Mouse (Mus musculus) layer of hippocampus, adult 18-20 months (tissue): ENCODE data around the gene Slbp. TPM values are rescaled to one million over a fixed set of nuclear protein-coding genes. Genes with fewer than 3 reads are reported as not detected.

Source experiments
- DNase-seq, 2 experiments: peaks; one replicate each; pipeline ENCODE4 v3.0.0; 2022; ENCODE audit warnings: low spot score in 2 of 2
- total RNA-seq, 2 experiments: library from RNA; stranded (reverse); gene quantifications; 2 replicates each; pipeline ENCODE4 v1.2.3; 2021

Slbp gene
- total RNA-seq, 2 experiments from 2014 or later, result 19.5 to 21.0 TPM

DNA sequence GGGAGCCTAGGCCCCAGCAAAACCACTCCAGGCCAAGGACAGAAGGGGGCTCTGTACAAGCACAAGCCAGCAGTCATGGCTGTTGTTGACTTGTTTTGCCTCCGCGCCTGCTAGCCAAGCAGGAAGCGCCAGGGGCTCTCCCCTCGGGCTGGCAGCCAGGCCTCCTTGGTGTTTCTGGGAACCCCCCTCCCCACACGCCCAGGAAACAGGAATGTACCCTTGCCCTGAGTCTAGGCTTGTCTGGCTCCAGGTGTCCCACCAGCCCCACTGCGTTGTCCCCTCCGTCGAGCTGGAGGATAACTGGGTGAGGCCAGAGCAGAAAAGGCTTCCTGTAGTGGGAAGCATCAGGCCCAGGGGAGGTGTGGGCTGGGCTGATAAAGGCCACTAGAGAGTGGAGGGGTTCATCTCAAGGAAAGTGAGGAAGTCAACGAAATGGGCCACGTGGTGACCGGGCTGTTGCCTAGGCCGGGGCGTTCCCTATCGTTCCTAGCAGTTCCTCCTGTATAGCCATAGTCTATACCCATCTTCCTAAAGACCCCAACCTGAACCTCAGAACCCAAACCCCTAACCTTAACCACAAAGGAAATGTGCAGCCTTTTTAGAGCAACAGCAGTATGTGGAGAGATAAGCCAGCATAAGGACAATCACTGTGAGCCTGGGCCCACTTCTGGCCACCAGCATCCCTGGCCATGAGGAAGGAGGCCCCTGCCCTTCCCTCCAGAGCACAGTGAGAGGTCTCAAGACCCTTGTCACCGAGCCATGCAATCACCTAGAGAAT, 29.4 kb upstream of the Slbp start:
- no peak for DNase-seq

DNA sequence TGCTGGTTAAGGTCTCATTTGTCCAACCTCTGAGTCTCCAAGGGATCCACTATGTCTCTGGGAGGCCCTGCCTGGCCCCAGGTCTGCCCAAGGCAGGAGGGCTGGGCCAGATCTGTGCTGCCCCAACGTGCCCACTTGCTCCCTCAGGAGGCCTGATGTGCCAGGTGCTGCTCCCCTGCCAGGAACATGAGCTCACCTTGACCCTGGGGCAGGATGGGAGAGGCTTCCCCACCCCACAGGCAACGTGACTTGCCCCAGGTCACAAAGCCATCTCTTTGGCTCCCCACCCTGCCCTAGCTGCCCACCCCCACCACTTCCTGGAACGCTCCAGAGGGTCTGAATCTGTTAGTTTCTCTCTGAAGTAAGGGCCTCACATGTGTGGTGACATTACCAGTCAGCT, 28.7 kb upstream of the Slbp start:
- no peak for DNase-seq

DNA sequence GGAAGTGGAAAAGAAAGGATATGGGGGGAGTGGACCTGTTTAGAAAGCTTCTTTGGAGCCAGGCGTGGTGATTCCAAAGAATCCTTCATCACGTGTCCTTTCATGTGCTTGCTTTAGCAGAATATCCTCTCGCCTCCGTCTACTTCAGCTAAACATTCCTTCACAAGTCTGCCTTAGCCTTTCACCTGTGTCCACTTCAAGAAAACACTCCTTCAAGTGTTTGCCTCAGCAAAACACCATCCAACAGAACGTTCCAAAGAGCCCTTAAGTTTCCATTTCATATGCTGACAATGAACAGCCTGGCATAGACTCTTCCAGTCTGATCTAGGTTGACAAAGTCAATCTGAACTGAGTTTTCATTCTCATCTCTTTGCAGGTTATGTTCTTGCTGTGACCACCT, 25.9 kb upstream of the Slbp start:
- no peak for DNase-seq

DNA sequence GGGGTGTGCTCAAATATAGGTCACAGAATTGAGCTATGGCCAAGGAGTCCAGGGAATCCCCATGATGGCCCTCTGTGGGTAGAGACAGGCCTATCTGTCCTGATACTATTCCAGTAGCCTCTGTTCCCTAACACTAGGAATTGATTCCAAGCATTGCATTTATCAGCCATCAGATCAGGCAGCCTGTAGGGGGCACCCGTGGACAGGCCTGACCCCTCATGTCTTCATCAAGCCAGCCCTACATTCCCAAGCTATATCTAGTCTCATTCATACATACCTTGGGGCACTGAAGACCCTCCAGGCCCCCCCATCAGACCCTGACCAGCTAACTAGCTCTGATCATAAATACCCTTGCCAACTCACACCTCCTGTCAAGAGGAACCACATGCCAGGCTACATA, 23.6 kb upstream of the Slbp start:
- peak in 1 of 2 experiments; percentile 83 for DNase-seq

DNA sequence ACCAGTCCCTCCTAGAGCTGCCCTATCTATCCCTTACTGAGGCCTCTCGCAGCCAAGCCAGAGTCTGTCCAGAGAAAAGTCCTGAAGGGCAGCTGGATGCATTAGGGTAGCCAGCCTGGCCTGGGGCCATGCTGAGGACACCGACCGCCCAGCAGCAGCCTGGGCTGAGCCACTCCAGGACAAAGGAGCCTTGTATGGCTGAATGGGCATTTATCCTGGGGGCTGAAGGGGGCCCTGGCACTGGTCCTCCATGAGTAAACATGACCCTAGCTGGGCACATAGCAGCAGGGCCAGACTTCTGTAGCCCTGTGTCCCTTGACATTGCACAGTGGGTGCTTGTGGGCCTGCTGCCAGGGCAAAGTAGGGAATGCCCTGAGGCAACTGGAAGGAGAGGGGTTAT, 22.1 kb upstream of the Slbp start:
- DNase-seq, result peak; percentile 38 to 63

DNA sequence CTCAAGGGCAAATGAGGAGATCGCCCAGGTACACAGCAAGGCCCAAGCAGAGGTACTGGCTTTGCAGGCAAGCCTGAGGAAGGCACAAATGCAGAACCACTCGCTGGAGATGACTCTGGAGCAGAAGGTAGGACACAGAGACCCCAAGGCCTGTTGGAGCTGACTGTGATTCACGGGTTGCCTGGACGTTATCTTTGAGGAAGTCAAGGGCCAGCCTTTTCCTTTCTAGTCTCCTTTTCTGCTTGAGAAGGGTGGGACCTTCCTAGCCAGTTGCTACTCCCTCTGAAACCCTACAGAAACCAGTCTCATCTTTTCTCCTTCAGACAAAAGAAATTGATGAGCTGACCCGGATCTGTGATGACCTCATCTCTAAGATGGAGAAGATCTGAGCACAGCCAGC, 19.3 kb upstream of the Slbp start:
- DNase-seq, result no peak

DNA sequence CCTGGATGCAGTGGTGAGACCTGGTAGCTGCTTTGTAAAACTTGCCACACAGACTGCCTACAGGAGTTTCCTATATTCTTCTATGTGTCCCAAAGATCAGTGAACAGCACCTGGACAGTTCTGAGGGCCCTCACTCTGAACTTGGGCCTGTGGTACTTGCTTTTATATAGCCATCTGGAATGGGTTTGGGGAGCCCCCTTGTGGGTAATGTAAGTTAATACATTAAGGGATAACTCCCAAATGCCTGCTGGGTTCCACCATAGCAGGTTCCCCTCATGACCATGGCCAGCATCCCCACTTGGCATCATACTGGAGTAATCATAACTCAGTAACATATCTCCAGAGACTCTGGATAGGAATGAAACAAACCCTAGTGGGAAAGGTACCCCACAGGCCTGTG, 15.8 kb upstream of the Slbp start:
- DNase-seq, result no peak

DNA sequence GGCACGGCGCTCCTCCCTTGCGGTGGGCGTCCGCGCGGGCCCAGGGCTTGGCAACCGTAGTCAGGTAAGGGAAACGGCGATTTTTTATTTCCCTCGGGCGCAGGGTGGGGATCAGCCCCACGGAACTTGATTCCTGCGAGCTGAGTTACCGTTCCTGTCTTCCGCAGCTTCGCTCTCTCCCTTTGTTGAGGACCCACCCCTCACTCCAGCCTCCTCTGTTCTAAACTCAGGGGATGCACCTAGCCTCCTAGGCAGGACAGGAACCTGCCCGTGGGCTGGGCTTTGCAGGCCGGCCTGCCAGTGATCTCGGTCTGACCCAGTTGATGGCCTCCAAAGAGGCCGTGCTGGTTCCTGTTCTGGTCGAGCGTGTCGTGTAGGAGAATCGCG, 6.3 kb upstream of the Slbp start:
- DNase-seq, result no peak

DNA sequence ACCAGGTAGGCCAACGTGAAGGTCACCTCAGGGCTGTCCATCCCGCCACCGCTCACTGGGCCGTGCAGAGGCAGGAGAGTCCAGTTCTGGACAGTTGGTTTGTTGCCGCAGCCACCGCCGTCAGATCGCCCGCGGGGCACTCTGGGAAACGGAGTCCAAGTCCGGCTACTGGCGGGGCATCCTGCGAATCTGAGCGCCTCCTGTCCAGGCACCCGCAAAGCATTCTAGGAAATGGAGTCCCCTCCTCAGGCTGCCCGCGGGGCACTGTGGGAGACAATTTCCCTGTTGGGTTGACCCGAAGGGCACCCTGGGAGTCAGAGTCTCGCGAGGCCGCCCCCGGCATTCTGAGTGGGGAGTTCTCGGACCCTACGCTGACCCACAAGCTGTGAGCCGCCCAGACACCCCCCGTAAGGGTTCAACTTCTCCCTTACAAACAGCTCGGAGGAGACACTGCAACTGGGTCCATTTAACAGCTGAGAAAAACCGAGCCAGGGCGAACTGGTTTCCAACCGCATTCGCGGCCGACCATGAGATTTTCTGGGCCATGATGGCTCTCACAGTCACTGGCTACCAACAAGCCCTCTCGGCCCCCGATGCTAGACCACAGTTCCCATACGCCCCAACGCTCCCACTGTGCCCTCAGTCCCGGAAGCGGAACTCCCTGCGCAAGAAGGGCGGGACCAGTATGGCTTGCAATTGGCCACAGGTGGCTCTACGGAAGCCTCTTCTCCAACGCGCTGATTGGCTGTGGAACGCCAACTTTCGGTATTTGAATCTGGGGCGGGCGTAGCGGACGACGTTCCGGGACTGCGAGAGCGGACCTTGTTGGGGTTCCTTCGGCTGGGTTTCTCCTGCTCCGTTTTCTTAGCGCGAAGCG, 5.7 kb upstream of the Slbp start, which contains the start of the genes Tacc3 and Tmem129:
Tacc3 (plus strand) TSS at position 342 of the 877 bp plus-strand sequence.
Tmem129 (minus strand) TSS at position 630 of the 877 bp plus-strand sequence.
- peak; percentile 99 for DNase-seq

DNA sequence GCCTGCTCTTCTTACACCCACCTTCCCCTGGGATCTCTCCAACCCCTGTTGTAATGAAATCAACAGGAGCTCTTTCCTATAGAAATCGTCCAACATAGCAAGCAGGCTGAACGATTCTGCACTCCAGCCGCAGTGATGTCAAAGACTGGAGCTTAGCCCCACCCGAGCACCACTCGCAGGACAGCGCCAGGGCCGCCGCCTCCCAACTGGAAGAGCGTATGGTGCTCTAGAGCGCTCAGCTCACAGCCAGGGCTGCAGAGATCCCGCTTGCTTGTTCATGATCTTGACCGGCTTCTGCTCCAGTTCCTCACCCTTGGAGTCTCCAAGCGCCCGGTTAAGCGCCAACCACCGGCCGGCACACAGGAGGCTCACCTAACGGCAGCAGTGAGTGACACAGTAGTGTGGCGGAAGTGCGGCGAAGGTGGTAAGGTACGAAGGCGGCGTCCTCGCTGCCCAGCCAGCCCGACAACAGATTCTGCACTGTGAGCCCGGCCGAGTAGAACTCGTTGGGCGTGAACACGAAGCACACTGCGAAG, 4.9 kb upstream of the Slbp start:
- DNase-seq, result no peak

DNA sequence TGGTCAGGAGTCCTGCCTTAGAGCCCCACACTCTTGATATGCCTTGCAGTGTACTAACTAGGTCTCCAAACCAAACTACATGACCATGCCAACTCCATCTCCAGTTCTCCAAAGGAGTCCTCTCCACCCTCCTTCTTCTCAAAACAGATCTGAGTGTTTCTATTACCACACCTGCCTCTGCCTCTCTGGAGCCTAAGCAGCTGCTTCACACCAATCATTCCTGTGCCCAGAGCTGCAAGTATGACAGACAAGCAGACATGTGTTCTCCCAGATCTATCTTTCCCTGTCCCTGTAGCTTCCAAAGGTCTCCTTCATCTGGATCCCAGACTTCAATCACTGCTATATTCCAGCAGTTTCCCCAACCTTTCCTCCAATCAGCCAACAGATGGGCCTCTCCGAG, 4.4 kb upstream of the Slbp start:
- no peak for DNase-seq

DNA sequence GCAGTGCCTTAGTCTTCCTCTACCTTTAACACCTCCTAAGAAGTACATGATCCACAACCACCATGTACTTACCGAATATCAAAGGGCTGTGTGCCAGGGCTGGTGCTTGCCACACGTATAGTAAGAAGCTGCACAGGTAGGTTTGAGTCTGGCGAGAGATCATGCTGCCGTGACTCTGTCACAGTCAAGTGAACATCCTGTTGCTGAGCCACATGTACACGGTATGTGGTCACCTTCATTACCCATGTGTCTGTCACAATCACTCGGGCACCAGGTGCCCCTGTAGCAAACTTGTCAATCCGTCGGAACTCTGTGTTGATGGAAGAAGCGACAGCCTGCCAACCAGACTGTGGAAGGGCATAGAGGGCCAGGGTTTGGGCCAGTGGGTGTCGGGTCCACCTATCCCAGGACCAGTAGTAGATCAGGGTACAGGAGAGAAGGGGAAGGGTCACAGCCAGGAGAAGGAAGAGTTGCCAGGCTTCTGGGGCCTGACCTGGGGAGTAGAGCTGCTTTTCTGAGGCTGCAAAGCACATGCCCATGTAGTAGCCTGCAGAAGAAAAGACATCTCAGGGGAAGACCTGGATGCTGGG, 3.0 kb upstream of the Slbp start:
- no peak for DNase-seq

DNA sequence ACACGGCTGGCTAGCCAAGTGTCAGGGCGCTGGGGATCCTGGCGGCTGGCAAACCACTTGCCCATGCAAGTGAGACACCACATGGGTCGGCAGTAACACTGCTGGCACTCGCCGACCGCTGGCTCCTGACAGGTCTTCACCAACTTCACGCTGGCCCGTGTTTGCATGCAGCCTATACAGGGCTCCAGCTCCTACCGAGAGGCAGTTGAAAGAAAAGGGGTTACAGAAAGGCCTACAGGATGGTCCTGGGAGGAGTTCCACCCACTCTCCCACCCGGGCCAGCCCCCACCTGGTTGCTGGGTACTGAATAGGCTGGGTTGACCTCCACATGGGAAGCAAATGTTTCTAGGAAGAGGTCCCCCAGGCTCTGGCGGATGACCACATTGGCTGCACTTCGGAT, 2.0 kb upstream of the Slbp start:
- DNase-seq, result no peak

DNA sequence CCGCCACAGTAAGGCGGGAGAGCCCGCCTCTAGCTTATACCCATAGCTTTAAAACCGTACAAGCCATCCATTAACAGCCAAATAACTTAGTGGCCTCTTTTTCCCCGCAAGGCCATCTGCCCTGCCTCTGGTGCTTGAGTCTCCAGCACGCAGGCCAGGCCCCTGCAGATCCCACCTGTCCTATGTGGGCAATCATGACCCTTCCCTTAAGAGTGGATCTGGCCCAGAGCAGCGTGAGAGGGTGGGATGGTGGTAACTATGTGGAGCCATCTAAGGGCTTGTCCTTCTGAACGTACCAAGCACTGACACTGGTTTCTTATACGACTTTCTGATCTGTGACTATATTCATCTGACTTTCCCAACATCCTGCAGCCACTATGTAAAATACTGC, 404 bp upstream of the Slbp start:
- DNase-seq, result no peak

DNA sequence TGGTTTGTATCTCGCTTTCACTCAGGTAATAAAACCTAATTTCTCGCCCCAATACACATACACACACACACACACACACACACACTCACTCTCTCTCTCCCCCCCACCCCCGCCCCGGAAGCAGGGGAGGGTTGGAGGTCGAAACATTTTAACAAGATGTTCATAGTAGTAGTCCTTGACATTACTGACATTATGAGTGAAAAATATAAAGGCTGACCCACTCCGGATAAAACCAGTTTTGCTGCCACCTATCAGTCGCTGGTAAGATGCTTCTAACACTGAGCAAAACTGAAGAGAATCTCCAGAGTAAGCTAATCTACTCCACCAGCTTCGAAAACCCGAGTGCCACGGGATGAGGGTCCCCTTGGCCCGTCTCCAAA, 843 bp downstream of the Slbp start:
- no peak for DNase-seq

DNA sequence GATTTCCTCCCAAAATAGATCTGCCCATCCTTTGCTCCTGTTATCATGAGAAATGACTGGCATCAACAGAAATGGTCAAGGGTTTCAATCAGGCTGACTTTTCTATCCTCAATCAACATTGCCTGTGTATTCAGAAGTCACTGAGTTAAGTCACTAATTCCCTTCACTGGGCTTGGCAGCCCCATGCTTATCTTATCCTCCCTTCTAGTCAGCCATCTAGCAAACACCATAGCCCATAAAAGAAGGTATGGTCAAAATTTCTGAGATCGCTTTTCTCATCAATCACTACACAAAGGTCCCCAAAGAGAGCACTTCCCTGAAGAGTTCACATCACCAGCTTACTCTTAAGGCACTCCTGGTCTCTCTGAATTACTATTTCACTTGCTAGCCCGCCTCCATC, 1.4 kb downstream of the Slbp start:
- no peak for DNase-seq

DNA sequence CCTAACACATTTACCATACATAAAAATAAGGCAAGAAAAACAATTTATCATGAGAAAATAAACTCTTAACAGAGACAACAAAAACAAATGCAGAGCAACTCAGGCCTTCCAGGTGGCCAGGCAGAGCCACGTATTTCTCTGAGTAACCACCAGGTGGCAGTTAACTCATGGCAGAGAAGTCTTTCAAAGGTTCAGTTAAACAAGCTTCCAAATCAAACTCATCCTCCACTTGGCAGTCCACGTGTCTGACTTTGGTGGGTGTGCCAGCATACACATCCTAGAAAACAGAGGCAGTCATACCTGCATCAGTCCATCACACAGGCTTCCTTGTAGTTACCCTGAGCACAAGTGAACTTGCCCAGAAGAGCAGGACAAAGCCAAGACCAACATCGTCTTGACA, 11.7 kb downstream of the Slbp start:
- DNase-seq, result peak; percentile 38 to 70

DNA sequence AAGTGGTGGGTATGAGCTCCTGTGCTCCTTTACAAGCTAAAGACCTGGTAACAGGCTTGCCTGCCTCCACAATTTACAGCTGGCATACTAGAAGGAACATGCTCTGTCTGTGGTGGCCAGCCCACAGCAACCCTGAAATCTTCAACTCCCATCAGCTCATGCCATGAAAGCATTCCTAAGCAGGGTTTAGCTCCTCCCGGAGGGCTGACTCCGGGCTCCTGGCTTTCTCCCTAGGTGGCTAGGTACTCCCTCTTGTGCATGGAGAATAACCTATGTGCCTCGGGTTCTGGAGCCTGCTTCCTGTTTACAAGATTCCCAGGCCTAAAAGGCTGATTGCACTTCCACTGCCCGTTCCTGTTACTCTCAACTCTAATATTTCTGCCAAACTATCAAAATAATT, 13.5 kb downstream of the Slbp start:
- no peak for DNase-seq

DNA sequence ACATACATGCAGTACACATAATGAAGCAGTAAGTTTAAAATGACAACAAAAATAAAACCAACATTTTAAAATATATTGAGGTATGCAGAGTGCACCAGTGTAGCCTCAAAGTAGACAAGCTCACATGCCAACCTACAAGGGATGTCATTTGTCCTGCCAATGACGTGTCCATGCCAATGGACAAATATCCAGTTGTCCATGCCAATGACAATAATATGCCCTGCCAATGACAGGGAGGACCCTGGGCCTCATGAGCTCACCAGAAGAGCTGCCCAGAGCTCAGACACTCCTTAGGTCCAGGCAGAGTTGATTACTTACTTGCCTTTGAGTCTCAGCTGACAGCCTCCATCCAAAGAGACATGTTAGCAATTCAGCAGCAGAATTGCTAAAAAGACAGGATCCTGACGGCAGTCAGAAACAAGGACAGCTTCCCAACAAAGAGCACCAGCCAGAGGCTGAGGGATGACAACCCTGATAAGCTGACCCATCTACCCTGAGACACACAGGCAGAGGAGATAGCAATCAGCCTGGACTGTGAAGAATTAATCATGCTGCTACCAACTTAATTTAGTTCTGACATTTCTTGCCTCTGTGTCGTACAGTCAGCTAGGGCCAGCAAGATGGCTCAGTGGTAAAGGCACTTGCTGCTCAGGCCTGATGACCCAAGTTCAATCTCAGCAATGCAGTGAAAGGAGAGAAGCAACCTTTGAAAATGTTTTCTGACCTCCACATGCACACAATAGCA, 14.6 kb downstream of the Slbp start:
- DNase-seq, result no peak

DNA sequence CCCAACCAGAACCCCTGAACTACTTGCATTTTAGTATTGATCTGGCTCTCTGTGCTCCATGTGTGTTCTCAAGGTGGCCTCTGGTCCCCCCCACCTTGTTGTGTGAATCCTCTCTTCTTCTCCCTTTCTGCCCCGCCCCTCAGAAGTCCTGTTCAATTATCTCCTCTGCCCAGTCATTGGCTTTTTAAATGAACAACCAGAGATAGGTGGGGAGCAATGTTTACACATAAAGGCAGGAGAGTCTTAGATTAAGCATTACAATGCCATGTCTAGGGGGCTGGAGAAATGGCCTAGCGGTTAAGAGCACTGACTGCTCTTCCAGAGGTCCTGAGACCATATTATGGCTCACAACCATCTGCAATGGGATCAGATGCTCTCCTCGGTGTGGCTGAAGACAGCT, 17.0 kb downstream of the Slbp start:
- DNase-seq, result no peak

DNA sequence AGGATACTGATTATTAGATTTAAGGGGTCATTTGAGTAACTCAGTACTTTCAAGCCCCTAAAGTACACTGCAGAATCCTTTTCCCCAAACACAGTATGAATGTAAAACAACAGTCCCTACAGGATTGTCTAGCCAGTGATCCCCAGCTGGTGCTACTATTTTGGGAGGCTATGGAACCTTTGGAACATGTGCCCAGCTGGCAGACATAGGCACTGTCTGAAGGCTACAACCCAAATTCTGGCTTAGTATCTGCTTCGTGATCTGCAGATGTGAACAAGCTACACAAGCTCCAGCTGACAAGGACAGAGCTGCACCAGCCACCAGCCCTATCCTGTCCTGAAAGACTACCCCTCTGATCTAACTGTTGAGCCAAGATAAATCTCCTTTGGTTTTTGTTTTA, 19.8 kb downstream of the Slbp start:
- DNase-seq, result no peak
